Mouse (Mus musculus): ENCODE results near the gene Ifna12. TPM values are rescaled to one million over a fixed set of nuclear protein-coding genes. Genes with fewer than 3 reads are reported as not detected.

Ifna12 gene
- polyA plus RNA-seq (2012; rRNA removed) = not detected in 2 replicates

DNA sequence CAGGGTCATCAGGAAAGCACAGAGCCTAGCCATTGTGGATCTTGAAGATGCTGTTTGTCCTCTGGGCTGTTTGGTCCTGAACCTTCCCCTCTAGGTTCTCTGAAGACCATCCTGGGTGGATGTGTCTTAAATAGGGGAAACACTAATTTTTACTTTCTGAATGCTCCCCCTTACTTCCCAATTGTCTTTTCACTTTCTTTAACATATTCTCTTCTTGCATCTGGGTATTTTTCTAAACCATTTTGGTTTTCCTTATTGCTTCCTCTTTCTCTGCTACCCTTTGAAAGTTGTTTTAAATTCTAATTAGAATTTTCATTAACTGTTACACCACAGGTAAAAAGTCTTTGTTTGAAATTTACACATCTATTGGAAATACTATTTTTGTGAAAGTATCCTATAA is at the start of gene Ifna12:
Gene Ifna12 (minus strand): TSS at position 101 of the 400 bp plus-strand sequence.
- Histone ChIP-seq H3K36me3 (ENCODE audit: control insufficient read depth, insufficient read depth, low read length) (no peaks in the 10 kb centered on the region), H3K4me3 (ENCODE audit: control insufficient read depth, low read depth, low read length) (no peak within 1 kb of the TSS), H3K4me1 (ENCODE audit: control insufficient read depth, insufficient read depth, low read length) (no peaks in the 10 kb centered on the region), H3K27me3 (ENCODE audit: control insufficient read depth, insufficient read depth, low read length) (no peaks in the 10 kb centered on the region), H3K27ac (ENCODE audit: control insufficient read depth, insufficient read depth, low read depth, low read length) (no peak within 1 kb of the TSS)
- no peak for TF ChIP-seq CTCF (IDR thresholded peaks at IDR 0.05; ENCODE audit: control insufficient read depth, insufficient read depth, insufficient replicate concordance, low read depth, low read length)

DNA sequence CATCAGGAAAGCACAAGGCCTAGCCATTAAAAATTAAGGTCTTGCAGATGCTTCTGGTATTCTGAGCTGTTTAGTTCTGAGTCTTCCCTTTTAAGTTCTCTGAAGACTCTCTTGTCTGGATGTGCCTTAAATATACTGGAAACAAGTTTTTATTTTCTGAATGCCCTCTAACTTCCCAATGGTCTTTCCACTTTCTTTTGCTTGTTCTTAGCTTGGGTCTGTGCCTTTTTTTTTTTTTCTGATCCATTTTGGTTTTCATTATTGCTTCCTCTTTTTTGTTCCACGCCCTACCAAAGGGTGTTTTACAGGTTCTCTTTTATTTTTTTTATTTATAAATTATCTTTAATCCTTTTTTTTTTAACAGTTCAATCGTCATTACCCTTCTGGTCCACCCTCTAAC is 41.2 kb upstream of the Ifna12 start, which contains the start of gene Ifna13:
Gene Ifna13 (minus strand): TSS at position 101 of the 400 bp plus-strand sequence.
- Histone ChIP-seq H3K36me3 (ENCODE audit: control insufficient read depth, insufficient read depth, low read length) (no peaks in the 10 kb centered on the region), H3K27ac (ENCODE audit: control insufficient read depth, insufficient read depth, low read depth, low read length) (no peak within 1 kb of the TSS), H3K27me3 (ENCODE audit: control insufficient read depth, insufficient read depth, low read length) (no peaks in the 10 kb centered on the region), H3K4me1 (ENCODE audit: control insufficient read depth, insufficient read depth, low read length) (no peaks in the 10 kb centered on the region), H3K4me3 (ENCODE audit: control insufficient read depth, low read depth, low read length) (no peak within 1 kb of the TSS)
- no peak for TF ChIP-seq POLR2A (IDR thresholded peaks at IDR 0.05; ENCODE audit: control insufficient read depth, low read depth, low read length)
- TF ChIP-seq CTCF (IDR thresholded peaks at IDR 0.05; ENCODE audit: control insufficient read depth, insufficient read depth, insufficient replicate concordance, low read depth, low read length) = no peak

DNA sequence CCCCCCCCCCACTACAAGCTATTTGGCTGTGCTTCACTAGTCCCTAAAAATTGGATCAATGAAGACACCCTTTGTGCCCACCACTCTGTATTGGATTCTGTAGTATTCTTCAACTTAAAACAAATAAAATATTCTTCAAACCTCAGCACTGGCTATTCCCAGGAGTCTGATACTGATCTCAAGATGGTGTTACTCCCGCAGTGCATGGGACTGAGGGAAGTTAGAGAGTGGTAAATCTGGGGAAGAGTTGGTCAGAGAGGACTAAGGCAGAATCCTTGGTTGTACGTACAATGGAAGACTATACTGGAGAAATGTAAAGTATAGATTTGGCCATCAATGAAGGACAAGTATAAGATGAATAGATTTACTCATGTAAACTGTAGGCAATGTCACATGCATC is 39.4 kb upstream of the Ifna12 start:
- TF ChIP-seq CTCF (IDR thresholded peaks at IDR 0.05; ENCODE audit: control insufficient read depth, insufficient read depth, insufficient replicate concordance, low read depth, low read length) (no peak), POLR2A (IDR thresholded peaks at IDR 0.05; ENCODE audit: control insufficient read depth, low read depth, low read length) (no peak)
- no peak overlapping the region for H3K4me3 ChIP-seq (ENCODE audit: control insufficient read depth, low read depth, low read length)
- H3K27me3 ChIP-seq (ENCODE audit: control insufficient read depth, insufficient read depth, low read length) = no peaks in the 10 kb centered on the region
- H3K4me1 ChIP-seq (ENCODE audit: control insufficient read depth, insufficient read depth, low read length) = no peaks in the 10 kb centered on the region
- no peak overlapping the region for H3K27ac ChIP-seq (ENCODE audit: control insufficient read depth, insufficient read depth, low read depth, low read length)
- H3K36me3 ChIP-seq (ENCODE audit: control insufficient read depth, insufficient read depth, low read length) = no peaks in the 10 kb centered on the region

DNA sequence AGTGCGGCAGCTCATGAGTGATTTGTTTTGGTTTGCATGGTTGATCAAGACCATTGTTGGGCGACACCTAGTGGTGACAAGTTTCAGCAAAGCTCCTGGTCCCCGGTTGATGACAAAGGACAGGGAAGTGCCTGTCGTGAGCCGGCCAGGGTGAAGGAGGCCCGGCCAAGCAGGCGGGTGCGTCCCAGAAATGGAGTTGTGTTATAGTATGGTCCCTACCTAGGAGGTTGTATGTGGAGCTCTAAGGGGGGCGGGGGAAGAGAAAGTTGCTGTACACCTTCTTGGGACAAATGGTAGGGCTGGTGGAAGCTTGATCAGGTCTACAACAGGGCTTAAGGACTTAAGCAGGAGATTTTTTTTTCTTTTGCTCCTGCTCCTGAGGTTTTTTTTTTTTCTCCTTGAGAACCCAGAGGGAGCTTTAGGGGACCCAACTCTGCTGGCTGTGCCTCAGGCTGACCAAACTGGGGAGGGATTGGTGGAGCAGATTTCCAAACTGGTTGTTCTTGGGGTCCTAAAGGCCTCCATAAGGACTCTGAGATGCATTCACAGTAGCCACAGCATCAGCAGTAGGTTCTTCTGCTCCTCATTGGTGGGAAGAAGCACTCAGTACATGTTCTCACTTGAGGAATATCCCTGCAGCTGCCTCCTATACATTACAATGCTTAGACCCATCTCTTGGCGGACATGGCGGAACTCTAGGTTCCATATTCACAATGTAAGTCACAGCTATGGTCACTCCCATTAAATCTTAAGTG is 38.1 kb upstream of the Ifna12 start:
- H3K27me3 ChIP-seq (ENCODE audit: control insufficient read depth, insufficient read depth, low read length) = no peaks in the 10 kb centered on the region
- peak overlapping the region; percentile 84 for H3K4me3 ChIP-seq (ENCODE audit: control insufficient read depth, low read depth, low read length)
- no peaks in the 10 kb centered on the region for H3K4me1 ChIP-seq (ENCODE audit: control insufficient read depth, insufficient read depth, low read length)
- no peak overlapping the region; the same call in 1 of the 2 replicates for H3K27ac ChIP-seq (ENCODE audit: control insufficient read depth, insufficient read depth, low read depth, low read length)
- H3K36me3 ChIP-seq (ENCODE audit: control insufficient read depth, insufficient read depth, low read length) = no peaks in the 10 kb centered on the region
- TF ChIP-seq CTCF (IDR thresholded peaks at IDR 0.05; ENCODE audit: control insufficient read depth, insufficient read depth, insufficient replicate concordance, low read depth, low read length) (peak; percentile 50; the same call in 1 of the 2 replicates), POLR2A (IDR thresholded peaks at IDR 0.05; ENCODE audit: control insufficient read depth, low read depth, low read length) (no peak)

DNA sequence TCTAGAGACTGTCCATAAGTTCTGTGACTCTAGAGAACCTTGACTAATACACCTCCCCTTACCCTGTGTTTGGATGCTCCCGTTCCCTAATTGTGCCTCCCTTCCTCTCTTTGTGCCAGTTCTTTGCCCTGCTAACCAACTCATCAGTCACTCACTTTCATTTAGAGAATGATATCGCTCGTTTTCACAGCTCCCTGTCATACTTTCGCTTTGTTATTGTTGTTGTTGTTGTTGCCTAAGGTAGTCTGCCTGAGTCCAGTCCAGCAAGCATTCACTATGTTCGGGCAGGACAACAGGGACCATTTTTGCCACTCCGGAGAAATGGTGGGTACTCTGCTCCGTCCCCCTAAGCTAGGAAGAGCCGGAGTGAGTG is 37.5 kb upstream of the Ifna12 start:
- Histone ChIP-seq H3K4me3 (ENCODE audit: control insufficient read depth, low read depth, low read length) (peak overlapping the region; percentile 84), H3K4me1 (ENCODE audit: control insufficient read depth, insufficient read depth, low read length) (no peaks in the 10 kb centered on the region), H3K27me3 (ENCODE audit: control insufficient read depth, insufficient read depth, low read length) (no peaks in the 10 kb centered on the region), H3K27ac (ENCODE audit: control insufficient read depth, insufficient read depth, low read depth, low read length) (no peak overlapping the region), H3K36me3 (ENCODE audit: control insufficient read depth, insufficient read depth, low read length) (no peaks in the 10 kb centered on the region)
- no peak for TF ChIP-seq CTCF (IDR thresholded peaks at IDR 0.05; ENCODE audit: control insufficient read depth, insufficient read depth, insufficient replicate concordance, low read depth, low read length)
- TF ChIP-seq POLR2A (IDR thresholded peaks at IDR 0.05; ENCODE audit: control insufficient read depth, low read depth, low read length) = no peak

DNA sequence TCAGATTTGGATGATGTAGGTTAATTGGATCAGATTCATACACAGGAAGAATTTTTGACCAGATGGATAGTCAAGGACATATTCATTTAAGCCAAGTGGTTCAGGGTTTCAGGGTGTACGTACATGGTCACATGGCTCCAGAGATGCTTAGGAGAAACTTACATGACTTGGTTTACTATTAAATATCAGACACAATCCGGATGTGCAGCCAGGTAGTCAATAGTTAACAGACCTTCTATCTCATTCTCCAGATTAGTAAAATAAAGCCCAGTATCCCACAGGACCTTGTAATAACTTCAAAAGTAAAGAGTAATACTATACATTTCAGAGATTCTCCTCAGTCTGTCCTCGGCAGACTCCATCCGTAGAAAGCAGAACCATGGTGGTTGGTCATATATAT is 31.1 kb upstream of the Ifna12 start, which contains the start of gene C87499:
Gene C87499 (minus strand): TSS at position 101 of the 400 bp plus-strand sequence.
- TF ChIP-seq POLR2A (IDR thresholded peaks at IDR 0.05; ENCODE audit: control insufficient read depth, low read depth, low read length) (no peak), CTCF (IDR thresholded peaks at IDR 0.05; ENCODE audit: control insufficient read depth, insufficient read depth, insufficient replicate concordance, low read depth, low read length) (no peak)
- no peak within 1 kb of the TSS for H3K4me3 ChIP-seq (ENCODE audit: control insufficient read depth, low read depth, low read length)
- H3K36me3 ChIP-seq (ENCODE audit: control insufficient read depth, insufficient read depth, low read length) = no peaks in the 10 kb centered on the region
- H3K27me3 ChIP-seq (ENCODE audit: control insufficient read depth, insufficient read depth, low read length) = no peaks in the 10 kb centered on the region
- no peaks in the 10 kb centered on the region for H3K4me1 ChIP-seq (ENCODE audit: control insufficient read depth, insufficient read depth, low read length)
- no peak within 1 kb of the TSS for H3K27ac ChIP-seq (ENCODE audit: control insufficient read depth, insufficient read depth, low read depth, low read length)

DNA sequence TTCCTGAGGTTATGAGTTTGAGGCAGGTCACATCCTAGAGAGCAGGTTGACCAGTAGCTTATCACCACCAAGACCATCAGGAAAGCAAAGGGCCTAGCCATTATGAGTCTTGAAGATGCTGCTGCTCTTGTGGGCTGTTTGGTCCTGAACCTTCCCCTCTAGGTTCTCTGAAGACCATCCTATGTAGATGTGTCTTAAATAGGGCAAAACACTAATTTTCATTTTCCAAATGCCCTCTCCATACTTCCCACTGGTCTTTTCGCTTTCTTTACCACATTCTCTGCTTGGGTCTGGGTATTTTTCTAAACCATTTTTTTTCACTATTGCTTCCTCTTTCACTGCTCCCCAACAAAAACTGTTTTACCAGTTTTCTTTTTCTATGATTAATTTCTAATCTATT is 10.9 kb downstream of the Ifna12 start, which contains the start of gene Ifna9:
Gene Ifna9 (minus strand): TSS at position 101 of the 400 bp plus-strand sequence.
- H3K4me3 ChIP-seq (ENCODE audit: control insufficient read depth, low read depth, low read length) = no peak within 1 kb of the TSS

More for the DNA sequence above, 10.9 kb downstream of the Ifna12 start, which contains the start of gene Ifna9:
- TF ChIP-seq POLR2A (IDR thresholded peaks at IDR 0.05; ENCODE audit: control insufficient read depth, low read depth, low read length) = no peak
- TF ChIP-seq CTCF (IDR thresholded peaks at IDR 0.05; ENCODE audit: control insufficient read depth, insufficient read depth, insufficient replicate concordance, low read depth, low read length) = no peak
- no peaks in the 10 kb centered on the region for H3K36me3 ChIP-seq (ENCODE audit: control insufficient read depth, insufficient read depth, low read length)
- H3K4me1 ChIP-seq (ENCODE audit: control insufficient read depth, insufficient read depth, low read length) = no peaks in the 10 kb centered on the region
- no peak within 1 kb of the TSS for H3K27ac ChIP-seq (ENCODE audit: control insufficient read depth, insufficient read depth, low read depth, low read length)
- no peaks in the 10 kb centered on the region for H3K27me3 ChIP-seq (ENCODE audit: control insufficient read depth, insufficient read depth, low read length)
